Mouse (Mus musculus) liver, embryonic 13.5 days (tissue): ENCODE measurements around the gene Lhfpl2. TPM values are rescaled to one million over a fixed set of nuclear protein-coding genes. Genes with fewer than 3 reads are reported as not detected.
A peak's percentile ranks its signal among the peaks of the same experiment; 100 is the strongest.

ENCODE experiments used
- ATAC-seq: fragments of 200-750 bp; cut with Nextera tagmentation; 2 replicates; pipeline ENCODE4 v1.8.0; 2017; ENCODE audit warnings: low read depth, mild to moderate bottlenecking, moderate number of reproducible peaks, moderate library complexity
- DNase-seq: peaks from one replicate; pipeline ENCODE4 v3.0.0; 2022
- H3K27ac ChIP-seq: fragments of 300-500 bp; sonication (generic); 2 replicates; pipeline ENCODE4 v1.5.1; 2015; ENCODE audit warnings: moderate library complexity, mild to moderate bottlenecking, inconsistent platforms
- H3K27me3 ChIP-seq: fragments of 300-500 bp; sonication (generic); 2 replicates; pipeline ENCODE4 v1.6.1; 2015; ENCODE audit warnings: mild to moderate bottlenecking, inconsistent platforms
- H3K36me3 ChIP-seq: fragments of 300-500 bp; sonication (generic); 2 replicates; pipeline ENCODE4 v1.6.1; 2015; ENCODE audit warnings: mild to moderate bottlenecking, inconsistent platforms
- H3K4me1 ChIP-seq: fragments of 300-500 bp; sonication (generic); replicated peaks from 2 replicates; pipeline ENCODE4 v1.6.1; 2015; ENCODE audit warnings: inconsistent platforms
- H3K4me2 ChIP-seq: fragments of 300-500 bp; sonication (generic); 2 replicates; pipeline ENCODE4 v1.6.1; 2015; ENCODE audit warnings: inconsistent platforms, mild to moderate bottlenecking, moderate library complexity
- H3K4me3 ChIP-seq: fragments of 300-500 bp; sonication (generic); replicated peaks from 2 replicates; pipeline ENCODE4 v1.5.1; 2015; ENCODE audit warnings: mild to moderate bottlenecking, inconsistent platforms
- H3K9ac ChIP-seq: fragments of 300-500 bp; sonication (generic); 2 replicates; pipeline ENCODE4 v1.6.1; 2015; ENCODE audit warnings: mild to moderate bottlenecking, inconsistent platforms
- H3K9me3 ChIP-seq: fragments of 300-500 bp; sonication (generic); replicated peaks from 2 replicates; pipeline ENCODE4 v1.6.1; 2016; ENCODE audit warnings: inconsistent platforms
- WGBS: fragments of 180-500 bp; shearing (Covaris S2); methylation state at CpG from one replicate; pipeline ENCODE4 v1.1.7; 2015; ENCODE audit not compliant: insufficient replicate concordance; 5-methylcytosine and 5-hydroxymethylcytosine counted together
- polyA plus RNA-seq: library from polyadenylated mRNA; unstranded; fragments of >200 nt; fragmentation: Nextera tagmentation; extraction: Ambion mirVana; gene quantifications from 2 replicates; pipeline ENCODE4 v1.2.1, GENCODE M21; 2015

Lhfpl2 gene
- polyA plus RNA-seq, 1 experiment from 2014 or later, result 4.8 TPM

DNA sequence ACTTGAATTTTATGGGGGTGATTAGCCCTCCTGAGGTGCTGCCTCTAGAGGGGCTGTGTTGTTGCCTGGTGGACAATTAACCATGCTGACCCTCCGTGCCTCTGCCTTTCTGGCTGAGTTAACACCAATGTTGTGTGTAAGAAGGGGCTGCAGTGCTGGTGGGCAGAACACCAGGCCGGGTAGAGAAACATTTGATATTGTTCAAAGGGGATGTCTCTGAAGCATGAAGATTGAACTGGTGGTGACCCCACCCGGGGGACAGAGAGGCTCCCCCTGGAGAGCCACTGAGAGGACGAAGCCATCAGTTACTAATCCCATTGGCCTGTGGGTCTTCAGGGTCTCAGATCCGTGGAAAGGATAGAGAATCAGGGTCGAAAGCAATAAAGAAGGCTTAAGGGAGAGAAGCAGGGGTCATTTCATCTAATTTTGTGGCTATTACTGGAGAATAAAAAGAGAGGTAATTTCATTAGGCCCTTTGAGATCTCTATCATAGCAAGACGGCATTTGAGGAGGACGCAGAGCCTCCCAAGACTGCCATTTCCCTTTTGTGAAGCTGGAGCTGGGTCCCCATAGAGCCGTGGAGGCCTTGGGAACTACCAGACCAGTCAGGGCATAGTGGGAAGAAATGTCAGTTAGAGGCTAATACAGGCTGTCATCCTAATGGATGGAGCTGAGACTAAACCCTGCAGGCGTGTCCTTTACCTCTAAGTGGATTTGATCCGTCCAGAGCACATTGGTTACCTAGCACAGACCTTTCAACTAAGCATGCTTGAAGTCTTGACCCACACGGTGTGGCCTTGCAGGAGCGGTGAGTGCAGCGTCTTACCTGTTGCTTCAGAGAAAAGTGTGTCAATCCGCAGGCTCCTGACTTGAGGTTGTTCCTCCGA is 12.1 kb downstream of the Lhfpl2 start:
- 69% methylated on average over 16 of the region's 16 CpGs for WGBS
- Histone ChIP-seq H3K27me3 (no peaks in the 10 kb centered on the region), H3K4me1 (peaks cover 13% of the 10 kb centered on the region), H3K9me3 (no peaks in the 10 kb centered on the region), H3K9ac (no peak overlapping the region), H3K36me3 (no peaks in the 10 kb centered on the region), H3K4me3 (no peak overlapping the region), H3K4me2 (no peak overlapping the region), H3K27ac (no peak overlapping the region)
- ATAC-seq (no peak), DNase-seq (no peak)

GRCm38 (mm10) chr13:94070308-94070619 is 12.7 kb downstream of the Lhfpl2 start:
- Histone ChIP-seq H3K27ac (no peak overlapping the region), H3K4me1 (peaks cover 10% of the 10 kb centered on the region), H3K36me3 (no peaks in the 10 kb centered on the region), H3K9ac (no peak overlapping the region), H3K27me3 (no peaks in the 10 kb centered on the region), H3K9me3 (no peaks in the 10 kb centered on the region), H3K4me2 (no peak overlapping the region), H3K4me3 (no peak overlapping the region)
- no peak for ATAC-seq
- no peak for DNase-seq
- 68% methylated on average over 3 of the region's 3 CpGs for WGBS

- WGBS, result 51% methylated on average over 3 of the region's 3 CpGs
Measured at GRCm38 (mm10) chr13:94070927-94071326, 13.3 kb downstream of the Lhfpl2 start.

GRCm38 (mm10) chr13:94073046-94073715 is 15.6 kb downstream of the Lhfpl2 start:
- no peak for DNase-seq
- Histone ChIP-seq H3K4me2 (no peak overlapping the region), H3K36me3 (no peaks in the 10 kb centered on the region), H3K27ac (no peak overlapping the region), H3K4me3 (no peak overlapping the region), H3K9ac (no peak overlapping the region), H3K9me3 (no peaks in the 10 kb centered on the region), H3K27me3 (no peaks in the 10 kb centered on the region), H3K4me1 (peaks cover 7% of the 10 kb centered on the region)
- ATAC-seq, result no peak
- WGBS, result 60% methylated on average over 9 of the region's 9 CpGs

More at GRCm38 (mm10) chr13:94070927-94071326, 13.3 kb downstream of the Lhfpl2 start:
- Histone ChIP-seq H3K27ac (no peak overlapping the region), H3K9ac (no peak overlapping the region), H3K4me1 (peaks cover 10% of the 10 kb centered on the region), H3K9me3 (no peaks in the 10 kb centered on the region), H3K36me3 (no peaks in the 10 kb centered on the region), H3K4me3 (no peak overlapping the region), H3K27me3 (no peaks in the 10 kb centered on the region), H3K4me2 (no peak overlapping the region)
- ATAC-seq (no peak), DNase-seq (no peak)

DNA sequence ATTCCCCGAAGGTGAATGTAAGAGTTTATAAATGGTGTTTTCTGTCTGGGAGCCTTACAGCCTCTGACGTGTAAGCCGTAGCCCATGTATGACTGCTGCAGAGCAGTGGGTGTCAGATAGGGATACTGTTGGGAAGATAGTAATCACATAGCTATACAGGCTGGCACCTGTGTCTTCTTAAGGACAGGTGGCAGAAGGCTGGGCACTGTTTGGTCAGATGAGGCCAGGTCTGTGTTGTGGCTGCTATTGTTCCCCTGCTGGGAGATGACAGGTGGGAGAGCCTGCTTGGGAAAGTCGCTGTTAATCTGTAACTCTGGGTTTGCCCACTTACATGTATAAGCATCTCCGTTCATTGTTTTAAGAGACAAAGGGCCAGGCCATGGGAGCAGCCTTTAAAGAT is 16.1 kb downstream of the Lhfpl2 start:
- Histone ChIP-seq H3K36me3 (no peaks in the 10 kb centered on the region), H3K4me1 (0 out of 2 replicates have a peak, but pooled peaks cover 1% of the 10 kb centered on the region), H3K9ac (no peak overlapping the region), H3K4me2 (no peak overlapping the region), H3K27ac (no peak overlapping the region), H3K9me3 (no peaks in the 10 kb centered on the region), H3K4me3 (no peak overlapping the region), H3K27me3 (no peaks in the 10 kb centered on the region)
- DNase-seq (no peak), ATAC-seq (no peak)
- WGBS, result 65% methylated on average over 5 of the region's 5 CpGs

DNA sequence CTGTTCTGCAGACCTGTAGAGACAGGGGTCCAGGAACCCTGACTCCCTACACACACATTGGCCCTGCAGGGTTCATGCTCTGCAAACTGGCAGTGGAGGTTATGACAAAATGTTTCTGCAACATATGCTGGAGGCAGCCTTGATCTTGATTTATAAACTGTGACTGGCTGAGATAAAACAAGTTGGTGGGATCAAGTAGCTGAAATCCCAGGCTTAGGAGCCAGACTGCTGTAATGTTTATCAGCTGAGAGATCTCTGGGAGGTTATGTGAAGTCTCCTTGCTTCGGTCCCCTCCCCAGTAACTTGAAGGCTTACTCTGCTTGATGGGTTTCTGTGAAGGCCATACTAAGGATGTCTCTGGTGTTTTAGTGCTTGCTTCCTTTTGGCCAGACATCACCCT is 17.6 kb downstream of the Lhfpl2 start:
- Histone ChIP-seq H3K9me3 (no peaks in the 10 kb centered on the region), H3K27ac (no peak overlapping the region), H3K27me3 (no peaks in the 10 kb centered on the region), H3K4me3 (no peak overlapping the region), H3K9ac (no peak overlapping the region), H3K4me1 (no peaks in the 10 kb centered on the region), H3K4me2 (no peak overlapping the region), H3K36me3 (no peaks in the 10 kb centered on the region)
- DNase-seq (no peak), ATAC-seq (no peak)
- WGBS, result 52% methylated on average over 1 of the region's 1 CpGs

- Histone ChIP-seq H3K4me2 (no peak overlapping the region), H3K36me3 (no peaks in the 10 kb centered on the region), H3K27me3 (no peaks in the 10 kb centered on the region), H3K4me3 (no peak overlapping the region), H3K4me1 (no peaks in the 10 kb centered on the region), H3K9me3 (no peaks in the 10 kb centered on the region), H3K27ac (no peak overlapping the region), H3K9ac (no peak overlapping the region)
- ATAC-seq (no peak), DNase-seq (no peak)
- WGBS, result 47% methylated on average over 14 of the region's 14 CpGs
Measured at GRCm38 (mm10) chr13:94077136-94078018, 19.8 kb downstream of the Lhfpl2 start.

- Histone ChIP-seq H3K4me1 (peaks cover 20% of the 10 kb centered on the region), H3K27ac (no peak overlapping the region), H3K27me3 (no peaks in the 10 kb centered on the region), H3K36me3 (no peaks in the 10 kb centered on the region), H3K9me3 (no peaks in the 10 kb centered on the region), H3K9ac (no peak overlapping the region), H3K4me3 (no peak overlapping the region), H3K4me2 (no peak overlapping the region)
- ATAC-seq, result no peak
- no peak for DNase-seq
- WGBS, result 64% methylated on average over 8 of the region's 8 CpGs
Measured at GRCm38 (mm10) chr13:94083196-94083595, 25.6 kb downstream of the Lhfpl2 start.

DNA sequence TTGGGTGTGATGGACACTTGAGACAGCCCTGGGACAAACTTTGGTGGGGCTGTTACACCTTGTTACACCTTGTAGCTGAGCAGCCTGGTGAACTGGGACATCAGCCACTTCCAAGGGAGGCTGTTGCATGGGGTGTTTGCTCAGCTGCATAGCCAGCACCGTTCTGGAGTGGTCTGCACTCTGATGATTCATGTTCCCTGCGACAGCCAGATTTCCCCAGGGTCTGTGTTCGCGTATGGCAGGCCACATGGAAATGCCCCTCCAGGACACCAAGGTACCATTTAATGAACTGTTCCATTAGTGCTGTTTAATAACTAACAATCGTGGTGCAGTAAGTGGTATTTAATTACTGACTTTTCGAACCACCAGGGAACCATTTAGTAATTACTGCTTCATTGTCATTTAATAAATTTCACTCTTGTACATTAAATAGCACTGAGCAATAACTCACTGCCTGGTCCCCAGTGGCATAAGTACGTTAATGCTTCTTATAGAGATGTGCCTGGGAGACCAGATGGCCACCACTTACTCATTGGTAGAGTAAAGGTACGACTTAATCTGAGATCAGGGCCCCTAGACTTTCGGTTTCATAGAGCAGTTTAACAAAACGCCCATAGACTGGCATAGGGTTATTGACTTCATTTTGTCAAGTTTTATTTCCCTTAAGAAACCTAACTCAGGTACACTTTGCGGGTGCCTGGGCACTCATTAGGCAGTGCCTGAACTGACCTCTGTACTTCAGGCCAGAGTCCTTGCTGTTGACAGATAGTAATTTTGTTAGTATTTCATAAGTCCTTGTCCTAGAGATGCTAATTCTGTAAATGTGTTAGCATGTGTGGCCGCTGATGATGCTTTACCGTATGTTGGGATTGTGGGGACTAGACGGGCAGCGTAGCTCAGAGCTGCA is 26.9 kb downstream of the Lhfpl2 start:
- Histone ChIP-seq H3K36me3 (no peaks in the 10 kb centered on the region), H3K9me3 (no peaks in the 10 kb centered on the region), H3K27ac (no peak overlapping the region), H3K4me2 (no peak overlapping the region), H3K4me3 (no peak overlapping the region), H3K27me3 (no peaks in the 10 kb centered on the region), H3K4me1 (peaks cover 20% of the 10 kb centered on the region), H3K9ac (no peak overlapping the region)
- ATAC-seq, result no peak
- WGBS, result 73% methylated on average over 15 of the region's 15 CpGs
- no peak for DNase-seq

DNA sequence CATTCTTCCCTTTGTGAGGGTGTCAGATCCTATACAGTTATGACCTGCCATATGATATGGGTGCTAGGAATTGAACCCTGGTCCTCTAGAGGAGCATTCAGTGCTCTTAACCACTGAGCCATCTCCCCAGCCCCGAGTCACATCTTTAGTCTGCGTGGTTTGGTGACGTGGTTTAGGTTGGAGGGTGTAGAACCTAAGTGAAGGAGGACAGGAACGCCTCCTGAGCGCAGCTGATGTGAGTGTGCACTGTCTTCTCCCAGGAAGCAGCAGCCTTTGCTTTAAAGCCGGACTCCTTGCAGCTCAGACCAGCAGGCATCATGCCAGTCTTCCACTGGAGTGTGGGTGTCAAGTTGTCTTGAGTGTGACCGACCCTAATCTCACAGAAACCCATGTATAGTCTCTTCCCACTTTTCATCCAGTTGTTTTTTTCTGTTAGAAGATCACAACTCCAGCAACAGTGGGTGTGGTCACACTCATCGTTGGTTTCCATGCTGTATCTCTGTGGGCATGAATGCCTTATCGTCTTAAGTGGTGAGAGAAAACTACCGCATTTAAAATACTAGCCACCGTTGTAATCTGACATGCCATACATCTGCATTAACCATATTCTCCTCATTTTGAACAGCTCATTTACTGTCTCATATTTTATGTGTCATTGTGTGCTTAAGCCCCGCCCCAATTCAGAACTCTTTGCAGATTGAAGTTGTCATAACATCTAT is 28.7 kb downstream of the Lhfpl2 start:
- no peaks in the 10 kb centered on the region for H3K27me3 ChIP-seq
- 34% methylated on average over 12 of the region's 12 CpGs for WGBS
- no peak overlapping the region for H3K9ac ChIP-seq
- peaks cover 31% of the 10 kb centered on the region for H3K4me1 ChIP-seq
- ATAC-seq (peak; percentile 92), DNase-seq (peak; percentile 28)
- no peaks in the 10 kb centered on the region for H3K36me3 ChIP-seq
- H3K27ac ChIP-seq, result peak overlapping the region; percentile 73
- H3K4me2 ChIP-seq, result peak overlapping the region; percentile 23; the same call in 1 of the 2 replicates
- no peak overlapping the region for H3K4me3 ChIP-seq
- H3K9me3 ChIP-seq, result no peaks in the 10 kb centered on the region
